Mouse (Mus musculus): ENCODE measurements around the gene Arl15. TPM values are rescaled to one million over a fixed set of nuclear protein-coding genes. Genes with fewer than 3 reads are reported as not detected.

Arl15 gene
- polyA plus RNA-seq, 1 experiment from 2014 or later = 16.7 TPM

DNA sequence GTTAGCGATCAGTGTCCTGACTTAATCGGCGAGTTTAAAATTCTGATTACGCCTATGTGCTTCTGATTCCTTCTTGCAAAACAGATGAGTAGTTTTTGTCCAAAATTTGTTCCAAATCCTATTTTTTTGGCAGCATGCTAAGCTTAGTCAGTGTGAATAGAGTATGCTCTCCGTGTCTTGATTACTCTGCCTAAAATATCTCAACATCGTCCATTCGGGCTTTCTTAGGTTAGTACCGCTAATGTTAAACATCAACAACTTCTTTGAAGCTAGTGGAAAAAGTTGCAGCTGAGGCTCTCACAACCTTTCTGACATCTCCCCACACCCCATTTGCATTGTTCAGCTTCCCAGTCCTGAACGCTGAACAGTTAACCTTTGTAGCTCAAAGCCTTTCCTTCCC is 269.8 kb downstream of the Arl15 start:
- Histone ChIP-seq H3K9ac (ENCODE audit: low read length) (no peak overlapping the region), H3K9me3 (ENCODE audit: control insufficient read depth, low read length) (no peaks in the 10 kb centered on the region), H3K4me2 (ENCODE audit: low read depth, severe bottlenecking) (no peak overlapping the region), H3K27ac (replicated peaks; ENCODE audit: low read depth, low read length) (no peak overlapping the region), H3K4me1 (ENCODE audit: control insufficient read depth, insufficient read depth, low read length) (no peaks in the 10 kb centered on the region), H3K36me3 (ENCODE audit: control insufficient read depth, insufficient read depth, low read length) (no peaks in the 10 kb centered on the region), H3K27me3 (ENCODE audit: control insufficient read depth, insufficient read depth, low read length) (no peaks in the 10 kb centered on the region), H3K4me3 (ENCODE audit: low read depth, low read length) (no peak overlapping the region)
- ATAC-seq (ENCODE audit: insufficient number of reproducible peaks, low FRiP score, low TSS enrichment, low read depth) (no peak), DNase-seq (ENCODE audit: low spot score) (no peak)
- WGBS = 84% methylated on average over 9 of the region's 9 CpGs

DNA sequence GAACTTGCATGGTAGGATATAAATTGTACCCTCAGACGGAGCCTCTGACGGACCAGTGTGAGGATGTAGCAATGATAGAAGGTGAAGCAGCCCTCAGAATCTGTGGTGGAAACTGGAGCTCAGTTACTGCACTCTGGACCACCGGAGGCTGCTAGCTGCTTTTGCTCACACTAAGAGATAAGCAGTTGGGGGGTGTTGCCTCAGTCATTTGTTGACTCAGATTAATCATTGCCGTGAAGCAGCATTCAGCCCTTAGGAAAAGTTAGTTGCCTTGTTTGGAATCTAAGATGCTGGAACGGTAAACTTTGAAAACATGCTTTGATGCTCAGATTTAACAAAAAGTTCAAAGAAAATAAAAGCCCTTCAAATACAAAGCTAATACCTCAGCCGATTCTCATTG is 270.7 kb downstream of the Arl15 start:
- no peak overlapping the region for H3K27ac ChIP-seq (replicated peaks; ENCODE audit: low read depth, low read length)
- H3K4me2 ChIP-seq (ENCODE audit: low read depth, severe bottlenecking) = no peak overlapping the region
- H3K9ac ChIP-seq (ENCODE audit: low read length) = no peak overlapping the region
- ATAC-seq (ENCODE audit: insufficient number of reproducible peaks, low FRiP score, low TSS enrichment, low read depth) = no peak
- no peak overlapping the region for H3K4me3 ChIP-seq (ENCODE audit: low read depth, low read length)
- H3K36me3 ChIP-seq (ENCODE audit: control insufficient read depth, insufficient read depth, low read length) = no peaks in the 10 kb centered on the region
- H3K4me1 ChIP-seq (ENCODE audit: control insufficient read depth, insufficient read depth, low read length) = no peaks in the 10 kb centered on the region
- no peaks in the 10 kb centered on the region for H3K9me3 ChIP-seq (ENCODE audit: control insufficient read depth, low read length)
- H3K27me3 ChIP-seq (ENCODE audit: control insufficient read depth, insufficient read depth, low read length) = no peaks in the 10 kb centered on the region
- WGBS = 61% methylated on average over 6 of the region's 6 CpGs
- DNase-seq (ENCODE audit: low spot score) = no peak

DNA sequence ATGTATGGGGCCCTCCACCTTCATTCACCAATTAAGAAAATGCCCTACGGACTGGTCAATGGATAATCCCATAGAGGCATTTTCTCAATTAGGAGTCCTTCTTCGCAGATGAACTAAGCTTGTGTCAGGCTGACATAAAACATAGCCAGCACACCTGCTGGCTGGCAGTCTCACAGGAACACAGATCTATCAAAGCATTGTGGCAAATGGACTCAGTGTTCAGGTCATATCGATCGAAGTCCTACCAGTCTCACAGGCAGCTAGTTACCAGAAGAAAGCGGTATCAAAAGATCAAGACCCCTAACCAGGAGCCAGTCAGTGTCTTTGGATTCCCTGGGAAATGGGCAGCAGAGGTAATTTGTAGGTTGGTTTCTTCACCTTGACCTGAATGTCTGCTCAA is 274.1 kb downstream of the Arl15 start:
- 93% methylated on average over 5 of the region's 5 CpGs for WGBS
- H3K27ac ChIP-seq (replicated peaks; ENCODE audit: low read depth, low read length) = no peak overlapping the region
- H3K9me3 ChIP-seq (ENCODE audit: control insufficient read depth, low read length) = no peaks in the 10 kb centered on the region
- no peak for DNase-seq (ENCODE audit: low spot score)
- H3K4me2 ChIP-seq (ENCODE audit: low read depth, severe bottlenecking) = no peak overlapping the region
- no peaks in the 10 kb centered on the region for H3K36me3 ChIP-seq (ENCODE audit: control insufficient read depth, insufficient read depth, low read length)
- no peaks in the 10 kb centered on the region for H3K27me3 ChIP-seq (ENCODE audit: control insufficient read depth, insufficient read depth, low read length)
- no peaks in the 10 kb centered on the region for H3K4me1 ChIP-seq (ENCODE audit: control insufficient read depth, insufficient read depth, low read length)
- H3K9ac ChIP-seq (ENCODE audit: low read length) = no peak overlapping the region
- no peak for ATAC-seq (ENCODE audit: insufficient number of reproducible peaks, low FRiP score, low TSS enrichment, low read depth)
- no peak overlapping the region for H3K4me3 ChIP-seq (ENCODE audit: low read depth, low read length)

DNA sequence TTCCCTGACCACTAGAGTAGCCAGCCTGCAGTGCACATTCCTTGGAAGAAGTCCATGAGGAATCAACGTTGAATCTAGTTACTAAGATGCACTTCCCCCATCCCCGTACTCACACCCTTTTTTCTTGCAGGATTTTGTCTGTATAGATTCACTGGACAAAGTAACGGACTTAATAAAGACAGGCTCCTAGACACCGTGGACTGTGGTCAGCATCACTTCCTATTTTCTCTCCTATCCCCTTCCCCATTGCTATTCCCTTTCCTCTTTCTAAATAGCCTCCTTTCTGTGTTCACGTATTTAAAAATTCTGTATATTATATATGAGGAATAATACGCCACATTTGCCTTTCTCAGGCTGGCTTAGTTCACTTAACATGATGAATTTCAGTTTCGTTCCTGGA is 277.1 kb downstream of the Arl15 start:
- Histone ChIP-seq H3K9me3 (ENCODE audit: control insufficient read depth, low read length) (no peaks in the 10 kb centered on the region), H3K27me3 (ENCODE audit: control insufficient read depth, insufficient read depth, low read length) (no peaks in the 10 kb centered on the region), H3K36me3 (ENCODE audit: control insufficient read depth, insufficient read depth, low read length) (no peaks in the 10 kb centered on the region), H3K27ac (replicated peaks; ENCODE audit: low read depth, low read length) (no peak overlapping the region), H3K9ac (ENCODE audit: low read length) (no peak overlapping the region), H3K4me2 (ENCODE audit: low read depth, severe bottlenecking) (no peak overlapping the region), H3K4me1 (ENCODE audit: control insufficient read depth, insufficient read depth, low read length) (no peaks in the 10 kb centered on the region), H3K4me3 (ENCODE audit: low read depth, low read length) (no peak overlapping the region)
- ATAC-seq (ENCODE audit: insufficient number of reproducible peaks, low FRiP score, low TSS enrichment, low read depth) (no peak), DNase-seq (ENCODE audit: low spot score) (no peak)
- WGBS = 90% methylated on average over 7 of the region's 7 CpGs

DNA sequence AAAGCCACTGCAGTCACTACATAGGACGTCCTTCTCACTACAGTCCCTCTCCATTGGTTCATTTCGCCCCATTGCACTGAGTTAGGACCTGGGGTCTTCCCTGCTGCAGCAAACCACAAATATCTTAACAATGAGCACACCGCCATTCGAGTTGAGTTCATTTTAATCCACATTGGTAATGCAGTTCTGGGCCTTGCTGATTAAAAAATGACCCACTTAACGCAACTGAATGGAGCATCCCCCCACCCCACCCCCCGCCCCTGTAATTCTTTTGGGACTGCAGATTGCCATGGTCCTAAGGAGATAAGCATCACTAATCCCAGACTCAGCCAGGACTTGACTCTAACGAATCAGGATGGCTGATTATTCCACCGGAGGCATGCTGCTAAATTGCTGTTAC is 280.2 kb downstream of the Arl15 start:
- ATAC-seq (ENCODE audit: insufficient number of reproducible peaks, low FRiP score, low TSS enrichment, low read depth) (no peak), DNase-seq (ENCODE audit: low spot score) (no peak)
- WGBS = 56% methylated on average over 8 of the region's 8 CpGs
- Histone ChIP-seq H3K27ac (replicated peaks; ENCODE audit: low read depth, low read length) (no peak overlapping the region), H3K4me1 (ENCODE audit: control insufficient read depth, insufficient read depth, low read length) (no peaks in the 10 kb centered on the region), H3K4me2 (ENCODE audit: low read depth, severe bottlenecking) (no peak overlapping the region), H3K27me3 (ENCODE audit: control insufficient read depth, insufficient read depth, low read length) (no peaks in the 10 kb centered on the region), H3K9me3 (ENCODE audit: control insufficient read depth, low read length) (no peaks in the 10 kb centered on the region), H3K9ac (ENCODE audit: low read length) (no peak overlapping the region), H3K4me3 (ENCODE audit: low read depth, low read length) (no peak overlapping the region), H3K36me3 (ENCODE audit: control insufficient read depth, insufficient read depth, low read length) (no peaks in the 10 kb centered on the region)

DNA sequence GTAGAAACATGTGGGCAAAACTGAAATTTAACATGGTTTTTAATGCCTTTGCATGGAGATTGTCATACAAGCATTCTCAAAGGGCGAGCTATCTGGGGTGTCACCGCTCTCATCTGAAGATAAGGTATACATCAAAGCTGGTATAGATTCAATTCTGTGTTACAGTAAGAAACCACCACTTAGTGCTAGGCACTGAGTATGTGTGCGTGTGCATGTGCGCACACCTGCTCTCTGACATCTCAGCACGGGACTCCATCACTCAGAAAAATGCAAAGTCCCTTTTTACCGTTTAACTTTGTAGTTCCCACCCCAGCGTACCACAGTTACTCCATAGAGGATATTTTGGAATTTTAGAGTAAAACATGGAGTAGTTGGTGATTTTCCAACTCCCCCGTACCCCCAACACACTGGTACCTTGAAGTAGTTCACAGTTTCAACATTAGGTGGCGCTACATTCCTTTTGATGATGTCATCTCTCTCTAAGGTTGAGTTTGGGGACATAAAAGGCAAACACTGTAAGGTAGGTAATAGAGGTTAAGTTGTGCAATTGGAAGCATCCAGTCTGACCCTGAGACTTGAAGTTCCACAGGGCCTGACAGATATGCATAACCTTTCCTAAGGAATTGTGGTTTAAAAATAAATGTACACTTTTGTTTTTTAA is 281.5 kb downstream of the Arl15 start:
- WGBS = 74% methylated on average over 9 of the region's 9 CpGs

DNA sequence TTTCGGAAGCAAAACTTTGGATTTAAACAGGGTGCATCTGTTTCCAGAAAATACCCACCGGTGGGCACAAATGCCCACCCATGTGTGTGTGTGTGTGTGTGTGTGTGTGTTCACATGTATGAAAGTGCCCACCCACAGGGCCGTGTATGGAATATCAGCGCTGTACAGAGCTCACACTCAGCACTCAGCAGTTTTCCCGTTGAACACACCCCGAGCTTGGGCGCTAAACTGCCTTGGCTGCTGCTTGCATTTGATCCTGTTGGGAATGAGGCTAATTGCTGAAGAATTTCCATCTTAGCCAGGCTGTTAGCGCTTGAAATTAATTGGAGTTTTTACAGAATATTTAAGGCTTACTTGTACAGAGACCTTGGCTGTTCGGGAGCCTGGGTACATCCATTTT is 282.9 kb downstream of the Arl15 start:
- no peak for DNase-seq (ENCODE audit: low spot score)
- 87% methylated on average over 9 of the region's 9 CpGs for WGBS
- Histone ChIP-seq H3K27ac (replicated peaks; ENCODE audit: low read depth, low read length) (no peak overlapping the region), H3K4me3 (ENCODE audit: low read depth, low read length) (no peak overlapping the region), H3K9ac (ENCODE audit: low read length) (no peak overlapping the region), H3K9me3 (ENCODE audit: control insufficient read depth, low read length) (no peaks in the 10 kb centered on the region), H3K4me1 (ENCODE audit: control insufficient read depth, insufficient read depth, low read length) (no peaks in the 10 kb centered on the region), H3K27me3 (ENCODE audit: control insufficient read depth, insufficient read depth, low read length) (no peaks in the 10 kb centered on the region), H3K4me2 (ENCODE audit: low read depth, severe bottlenecking) (no peak overlapping the region), H3K36me3 (ENCODE audit: control insufficient read depth, insufficient read depth, low read length) (no peaks in the 10 kb centered on the region)
- no peak for ATAC-seq (ENCODE audit: insufficient number of reproducible peaks, low FRiP score, low TSS enrichment, low read depth)

More for the DNA sequence above, 281.5 kb downstream of the Arl15 start:
- ATAC-seq (ENCODE audit: insufficient number of reproducible peaks, low FRiP score, low TSS enrichment, low read depth) (no peak), DNase-seq (ENCODE audit: low spot score) (peak; percentile 56)
- H3K27me3 ChIP-seq (ENCODE audit: control insufficient read depth, insufficient read depth, low read length) = no peaks in the 10 kb centered on the region
- no peak overlapping the region for H3K27ac ChIP-seq (replicated peaks; ENCODE audit: low read depth, low read length)
- no peak overlapping the region for H3K9ac ChIP-seq (ENCODE audit: low read length)
- no peak overlapping the region for H3K4me2 ChIP-seq (ENCODE audit: low read depth, severe bottlenecking)
- H3K36me3 ChIP-seq (ENCODE audit: control insufficient read depth, insufficient read depth, low read length) = no peaks in the 10 kb centered on the region
- H3K9me3 ChIP-seq (ENCODE audit: control insufficient read depth, low read length) = no peaks in the 10 kb centered on the region
- no peak overlapping the region for H3K4me3 ChIP-seq (ENCODE audit: low read depth, low read length)
- no peaks in the 10 kb centered on the region for H3K4me1 ChIP-seq (ENCODE audit: control insufficient read depth, insufficient read depth, low read length)

DNA sequence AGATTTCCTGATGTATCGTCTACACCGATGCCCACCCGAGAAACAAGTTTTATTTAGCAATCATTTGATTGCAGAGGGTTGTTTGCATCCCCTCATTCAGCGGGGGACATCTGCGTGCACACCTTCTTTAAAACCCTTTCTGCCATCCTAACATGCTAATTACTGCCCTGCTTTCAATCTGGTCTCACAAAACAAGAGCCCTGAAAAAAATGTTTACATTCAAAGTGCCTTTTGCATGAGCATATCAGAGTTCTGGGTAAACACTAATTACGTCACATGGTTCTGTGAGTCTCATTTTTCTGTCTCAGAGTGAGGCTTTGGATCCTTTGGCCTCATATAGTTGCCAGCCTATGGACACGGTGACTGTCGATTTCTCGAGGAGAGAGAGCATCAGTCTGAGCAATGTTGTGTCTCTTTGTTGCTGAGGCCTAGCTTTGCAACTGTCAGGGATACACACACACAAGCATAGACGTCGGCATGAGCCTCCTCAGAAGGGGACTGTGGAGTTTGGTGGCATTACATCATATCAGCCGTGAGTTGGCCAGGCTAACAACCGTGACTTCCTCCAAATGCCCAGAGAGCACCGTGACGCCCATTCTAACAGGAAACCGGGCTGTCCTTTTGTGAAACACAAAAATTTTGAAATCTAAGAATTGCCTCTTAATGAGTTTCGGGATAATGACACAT is 283.4 kb downstream of the Arl15 start:
- no peak for DNase-seq (ENCODE audit: low spot score)
- Histone ChIP-seq H3K27ac (replicated peaks; ENCODE audit: low read depth, low read length) (no peak overlapping the region), H3K4me2 (ENCODE audit: low read depth, severe bottlenecking) (no peak overlapping the region), H3K4me1 (ENCODE audit: control insufficient read depth, insufficient read depth, low read length) (no peaks in the 10 kb centered on the region), H3K4me3 (ENCODE audit: low read depth, low read length) (no peak overlapping the region), H3K36me3 (ENCODE audit: control insufficient read depth, insufficient read depth, low read length) (no peaks in the 10 kb centered on the region), H3K9ac (ENCODE audit: low read length) (no peak overlapping the region), H3K9me3 (ENCODE audit: control insufficient read depth, low read length) (no peaks in the 10 kb centered on the region), H3K27me3 (ENCODE audit: control insufficient read depth, insufficient read depth, low read length) (no peaks in the 10 kb centered on the region)
- no peak for ATAC-seq (ENCODE audit: insufficient number of reproducible peaks, low FRiP score, low TSS enrichment, low read depth)
- WGBS = 79% methylated on average over 17 of the region's 17 CpGs

DNA sequence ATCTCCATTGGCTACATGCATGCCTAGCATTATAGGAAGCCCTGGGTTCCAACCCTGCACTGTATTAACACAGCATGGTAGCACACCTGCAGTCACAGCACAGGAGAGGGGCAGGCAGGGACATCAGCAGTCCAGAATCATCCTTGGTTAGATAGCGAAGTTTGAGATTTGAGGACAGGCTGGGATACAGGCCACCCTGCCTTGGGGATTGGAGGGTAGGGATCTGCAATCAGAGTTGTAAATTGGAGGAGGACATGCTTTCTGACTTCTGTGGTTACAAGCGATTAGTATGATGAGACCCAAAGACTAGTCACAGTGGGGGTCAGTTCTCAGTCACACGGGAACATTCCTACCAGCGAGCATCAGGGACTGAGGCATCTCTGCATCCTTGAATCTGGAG is 284.5 kb downstream of the Arl15 start:
- H3K4me1 ChIP-seq (ENCODE audit: control insufficient read depth, insufficient read depth, low read length) = no peaks in the 10 kb centered on the region
- H3K27me3 ChIP-seq (ENCODE audit: control insufficient read depth, insufficient read depth, low read length) = no peaks in the 10 kb centered on the region
- no peaks in the 10 kb centered on the region for H3K9me3 ChIP-seq (ENCODE audit: control insufficient read depth, low read length)
- no peak overlapping the region for H3K9ac ChIP-seq (ENCODE audit: low read length)
- no peak overlapping the region for H3K4me3 ChIP-seq (ENCODE audit: low read depth, low read length)
- 84% methylated on average over 4 of the region's 4 CpGs for WGBS
- no peak for DNase-seq (ENCODE audit: low spot score)
- no peak overlapping the region for H3K27ac ChIP-seq (replicated peaks; ENCODE audit: low read depth, low read length)
- ATAC-seq (ENCODE audit: insufficient number of reproducible peaks, low FRiP score, low TSS enrichment, low read depth) = no peak
- H3K36me3 ChIP-seq (ENCODE audit: control insufficient read depth, insufficient read depth, low read length) = no peaks in the 10 kb centered on the region
- no peak overlapping the region for H3K4me2 ChIP-seq (ENCODE audit: low read depth, severe bottlenecking)

Data from limb, embryonic 11.5 days (tissue).